Mouse (Mus musculus): ENCODE data around the gene Tcf7l1.

Gene Tcf7l1

DNA sequence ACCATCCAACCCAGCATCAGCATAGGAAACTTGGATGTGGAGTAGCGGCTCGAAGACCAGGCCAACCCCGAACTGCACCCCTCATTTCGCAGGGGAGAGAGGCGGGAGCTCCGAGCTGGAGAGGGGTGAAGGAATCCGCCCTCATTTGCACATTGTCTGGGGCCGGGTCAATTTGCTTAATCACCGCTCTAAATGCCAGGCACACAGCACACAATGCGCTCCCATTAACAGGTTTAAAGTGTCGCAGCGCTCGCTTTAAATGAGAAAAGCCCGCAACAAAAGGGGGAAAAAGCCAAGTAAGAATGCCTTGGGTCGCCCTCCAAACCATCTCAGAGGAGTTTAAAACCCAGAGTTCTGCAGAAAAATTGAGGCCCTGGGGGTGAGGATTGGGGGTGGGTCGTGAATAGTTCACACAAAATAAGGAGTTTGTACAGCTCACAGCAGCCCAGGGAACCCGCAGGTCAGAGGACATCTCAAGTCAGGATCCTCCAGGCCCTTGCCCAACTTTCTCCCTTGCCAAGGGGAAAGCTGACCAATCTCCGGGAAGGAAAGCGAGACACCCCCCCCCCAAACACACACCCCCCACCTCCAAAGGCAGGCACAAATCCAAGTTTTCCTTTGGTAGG is 1.6 kb downstream of the Tcf7l1 start:
- no peak for DNase-seq (ENCODE audit: low spot score in 2 of 2)

DNA sequence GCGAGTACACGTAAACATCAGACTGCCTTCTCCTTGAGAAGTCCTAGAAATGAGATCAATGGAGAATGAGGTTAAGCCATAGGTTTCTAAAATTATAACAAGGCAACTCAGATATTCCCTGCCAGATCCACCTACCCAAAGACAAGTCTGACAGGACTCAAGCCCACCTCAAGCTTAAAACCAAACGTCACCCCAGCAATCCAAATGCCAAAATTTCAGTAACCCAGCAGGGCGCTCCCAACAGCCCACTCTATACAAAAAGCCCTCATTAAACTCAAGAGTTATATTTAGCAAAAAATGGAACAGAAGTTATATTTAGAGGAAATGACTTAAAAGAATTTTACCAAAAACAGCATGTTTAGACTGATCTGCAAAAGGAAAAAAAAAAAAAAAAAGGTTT is 5.3 kb downstream of the Tcf7l1 start:
- DNase-seq (ENCODE audit: low spot score in 2 of 2), result no peak

DNA sequence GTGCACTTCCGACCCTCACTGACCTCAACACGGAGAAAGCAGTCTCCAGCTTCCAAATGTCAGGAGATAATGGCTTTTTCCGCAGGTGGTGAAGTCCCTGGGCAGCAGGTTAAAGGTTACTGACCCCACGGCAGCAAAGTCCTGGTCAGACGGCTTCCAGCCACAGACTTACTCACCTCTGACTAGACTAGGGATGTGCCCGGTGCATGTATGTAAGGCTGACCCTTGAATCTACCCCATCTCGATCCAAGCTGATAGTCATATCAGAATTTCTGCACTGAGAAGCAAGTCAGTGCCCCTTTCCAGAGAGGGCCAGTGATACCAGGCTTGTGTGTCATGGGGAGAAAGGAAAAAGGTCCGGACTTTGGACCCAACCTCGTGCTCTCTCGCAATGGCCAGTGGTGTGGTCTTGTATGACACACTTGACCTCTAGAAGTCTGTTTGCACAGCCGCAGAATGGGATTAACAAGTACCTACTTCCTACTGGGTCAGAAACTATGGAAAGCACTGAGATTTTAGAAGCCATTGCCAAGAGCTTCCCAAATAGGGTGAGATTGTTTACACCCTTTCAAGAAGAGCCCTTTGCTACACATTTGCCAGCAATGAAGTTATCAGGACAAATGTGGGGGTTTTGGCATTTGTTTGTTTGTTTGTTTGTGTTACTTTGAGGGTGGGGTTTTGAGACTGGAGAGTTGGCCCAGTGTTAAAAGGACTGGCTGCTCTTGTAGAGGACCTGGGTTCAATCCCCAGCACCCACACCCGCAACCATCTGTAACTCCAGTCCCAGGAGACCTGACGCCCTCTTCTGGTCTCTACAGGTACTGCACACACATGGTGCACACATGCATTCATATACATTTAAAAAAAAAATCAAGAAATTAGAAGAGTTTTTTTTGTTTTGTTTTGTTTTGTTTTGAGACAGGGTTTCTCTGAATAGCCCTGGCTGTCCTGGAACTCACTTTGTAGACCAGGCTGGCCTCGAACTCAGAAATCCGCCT is 10.0 kb downstream of the Tcf7l1 start:
- DNase-seq (ENCODE audit: low spot score in 2 of 2), result no peak

DNA sequence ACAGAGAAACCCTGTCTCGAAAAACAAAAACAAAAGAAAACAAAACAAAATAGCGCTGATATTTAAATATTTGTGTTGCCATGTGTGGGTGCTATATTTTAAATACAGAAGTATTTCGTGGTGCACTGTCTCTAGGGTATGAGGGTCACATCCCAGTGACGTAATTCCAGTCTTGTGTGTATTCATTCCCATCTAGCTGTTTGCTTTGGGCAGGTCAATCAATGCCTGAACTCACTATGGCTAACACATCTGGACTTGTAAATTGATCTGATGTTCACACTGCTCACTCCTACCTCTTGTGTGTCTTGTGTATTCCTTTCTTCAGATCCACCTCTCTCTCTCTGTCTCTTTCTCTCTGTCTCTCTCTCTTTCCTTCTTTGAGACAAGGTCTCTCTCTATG is 11.8 kb downstream of the Tcf7l1 start:
- no peak for DNase-seq (ENCODE audit: low spot score in 2 of 2)

DNA sequence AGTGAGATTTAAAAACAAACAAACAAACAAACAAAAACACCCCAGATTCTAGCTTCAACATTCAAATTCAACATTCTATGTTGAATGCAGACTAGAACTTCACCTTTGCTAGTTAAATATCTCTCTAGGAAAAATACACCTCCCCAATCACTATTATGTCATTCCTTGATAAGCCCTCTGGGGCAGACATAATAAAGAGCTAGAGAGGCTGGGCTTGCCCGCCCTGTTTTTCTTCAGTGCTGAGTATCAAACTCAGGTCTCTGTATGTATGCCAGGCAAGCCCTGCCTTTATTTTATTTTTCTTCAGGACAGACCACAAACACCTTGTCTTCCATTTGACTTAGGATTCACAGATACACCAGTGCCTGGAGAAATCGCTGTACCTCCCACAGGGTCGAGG is 14.8 kb downstream of the Tcf7l1 start:
- no peak for DNase-seq (ENCODE audit: low spot score in 2 of 2)

DNA sequence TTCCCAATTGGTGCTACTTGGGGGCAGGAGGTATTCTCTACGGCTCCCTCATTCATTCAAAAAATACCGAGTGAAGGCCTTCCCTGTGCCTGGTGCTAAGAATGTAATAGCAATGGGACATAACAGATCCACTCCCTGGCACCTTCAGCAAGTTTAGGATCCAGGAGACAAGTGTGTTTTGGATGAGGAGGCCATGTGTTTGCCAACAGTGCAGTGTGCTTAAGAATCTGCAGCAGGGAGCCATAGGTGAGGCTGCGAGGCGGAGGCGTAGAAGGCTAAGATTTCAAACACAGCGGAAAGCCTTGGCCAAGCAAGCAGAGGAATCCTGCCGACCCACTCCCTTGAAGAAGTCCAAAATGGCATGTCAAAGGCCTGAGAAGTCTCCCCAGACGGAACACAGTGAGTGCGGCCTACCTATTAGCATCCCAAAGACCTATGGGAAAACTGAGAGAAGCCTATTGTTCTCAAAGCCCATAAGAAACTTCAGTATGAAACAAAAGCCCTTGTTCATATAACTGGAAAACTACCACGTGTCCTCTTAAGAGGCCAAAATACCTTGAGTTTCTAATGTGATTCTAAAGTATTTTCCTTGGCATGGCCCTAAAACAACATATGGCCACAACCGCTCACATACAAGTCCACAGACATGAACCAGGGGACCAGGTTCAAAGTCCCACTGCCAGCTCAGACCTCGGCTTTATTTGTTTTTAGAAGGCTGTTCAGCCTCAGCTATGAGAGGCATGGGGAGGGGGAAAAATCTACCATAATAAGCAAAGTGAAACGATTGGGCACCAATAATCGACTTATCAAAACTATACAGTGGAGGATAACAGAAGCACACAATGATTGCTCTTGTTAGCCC is 18.9 kb downstream of the Tcf7l1 start:
- no peak for DNase-seq (ENCODE audit: low spot score in 2 of 2)

DNA sequence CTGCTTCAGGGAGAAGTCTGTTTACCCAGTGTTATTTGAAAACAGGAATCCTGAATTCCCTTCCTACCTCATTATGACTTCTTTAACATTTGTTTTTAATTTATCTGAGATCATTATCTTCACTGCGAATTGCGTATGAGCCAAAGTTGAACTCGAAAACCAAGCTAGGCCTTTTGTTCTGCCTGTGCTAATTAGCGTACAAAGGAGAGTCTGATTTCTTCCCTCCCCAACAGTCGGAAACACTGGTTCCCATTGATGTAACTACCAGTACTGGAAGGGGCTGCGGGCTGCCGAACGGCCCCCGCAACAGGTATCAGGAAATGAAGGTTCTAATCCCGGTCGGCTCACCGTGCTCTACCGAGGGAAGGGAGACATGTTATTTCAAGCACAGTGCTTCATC is 19.7 kb downstream of the Tcf7l1 start:
- DNase-seq (ENCODE audit: low spot score in 2 of 2), result no peak

DNA sequence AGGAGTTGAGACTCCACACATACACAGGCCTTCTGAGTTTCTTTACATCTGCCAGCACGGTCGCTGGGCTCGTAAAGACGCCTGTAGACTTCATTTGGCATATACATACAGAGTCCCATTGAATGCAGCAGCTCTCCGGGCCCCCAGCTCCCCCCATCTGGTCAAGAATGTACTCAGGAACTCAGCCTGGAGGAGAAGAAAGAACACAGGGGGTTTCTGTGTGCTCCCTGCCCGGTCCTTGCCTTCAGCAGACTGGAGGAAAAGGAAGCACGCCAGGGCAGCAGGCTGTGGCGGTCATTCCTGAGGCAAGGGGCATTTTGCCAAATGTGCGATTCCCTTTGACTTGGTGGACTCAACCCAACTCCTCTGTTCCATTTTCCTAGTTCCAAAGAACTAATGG is 20.2 kb downstream of the Tcf7l1 start:
- DNase-seq (ENCODE audit: low spot score in 2 of 2), result peak in 1 of 2 experiments; percentile 34

DNA sequence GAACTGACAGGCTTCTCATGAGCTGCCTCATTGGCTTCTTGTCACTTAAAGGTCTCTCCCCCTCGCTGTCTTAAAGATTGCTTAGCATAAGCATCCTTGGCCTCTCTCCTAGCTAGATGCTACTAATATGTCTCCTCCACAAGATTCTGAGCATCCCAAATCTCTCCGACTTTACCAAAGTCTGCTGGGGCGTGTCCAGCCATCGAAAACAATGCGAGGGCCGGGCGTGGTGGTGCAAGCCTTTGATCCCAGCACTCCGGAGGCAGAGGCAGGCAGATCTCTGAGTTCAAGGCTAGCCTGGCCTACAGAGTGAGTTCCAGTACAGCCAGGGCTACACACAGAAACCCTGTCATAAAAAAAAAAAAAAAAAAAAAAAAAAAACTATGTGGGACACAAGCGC is 21.0 kb downstream of the Tcf7l1 start:
- no peak for DNase-seq (ENCODE audit: low spot score in 2 of 2)

DNA sequence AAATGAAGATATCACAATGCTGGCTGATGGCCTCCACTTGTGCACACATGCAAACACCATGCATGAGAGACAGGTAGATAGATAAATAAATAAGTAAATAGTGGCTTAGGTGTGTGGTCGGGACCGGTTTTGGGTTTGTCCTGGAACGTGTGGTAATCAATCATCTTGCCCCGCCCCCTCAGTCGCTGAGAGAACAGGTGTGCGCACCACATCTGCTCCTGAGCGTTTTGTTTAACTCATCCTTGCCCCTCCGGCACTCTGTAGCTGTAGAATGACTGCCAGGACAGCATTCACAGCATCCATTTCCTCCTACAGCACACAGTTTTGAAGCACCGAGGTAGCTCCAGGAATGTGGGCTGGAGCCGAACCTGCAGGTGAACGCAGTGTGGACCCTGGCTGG is 25.4 kb downstream of the Tcf7l1 start:
- no peak for DNase-seq (ENCODE audit: low spot score in 2 of 2)

DNA sequence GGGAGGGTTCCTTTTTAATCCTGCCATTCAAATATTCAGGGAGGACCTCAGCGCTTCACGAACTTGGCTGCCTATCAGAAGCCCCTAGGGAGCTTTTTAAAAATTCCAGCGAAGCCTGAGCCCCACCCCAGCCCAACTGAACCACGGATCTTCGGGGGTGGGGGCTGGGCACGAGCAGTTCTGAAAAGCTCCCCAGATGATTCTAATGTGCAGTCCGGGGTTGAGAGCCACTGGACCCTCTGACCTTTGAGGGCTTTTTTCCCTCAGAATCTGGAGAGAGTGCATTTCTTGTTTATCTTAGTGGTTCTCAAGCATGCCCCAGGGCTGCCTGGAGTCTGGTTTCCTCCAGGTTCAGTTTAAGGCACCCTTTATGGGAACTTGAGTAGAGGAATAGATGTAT is 27.4 kb downstream of the Tcf7l1 start:
- no peak for DNase-seq (ENCODE audit: low spot score in 2 of 2)

DNA sequence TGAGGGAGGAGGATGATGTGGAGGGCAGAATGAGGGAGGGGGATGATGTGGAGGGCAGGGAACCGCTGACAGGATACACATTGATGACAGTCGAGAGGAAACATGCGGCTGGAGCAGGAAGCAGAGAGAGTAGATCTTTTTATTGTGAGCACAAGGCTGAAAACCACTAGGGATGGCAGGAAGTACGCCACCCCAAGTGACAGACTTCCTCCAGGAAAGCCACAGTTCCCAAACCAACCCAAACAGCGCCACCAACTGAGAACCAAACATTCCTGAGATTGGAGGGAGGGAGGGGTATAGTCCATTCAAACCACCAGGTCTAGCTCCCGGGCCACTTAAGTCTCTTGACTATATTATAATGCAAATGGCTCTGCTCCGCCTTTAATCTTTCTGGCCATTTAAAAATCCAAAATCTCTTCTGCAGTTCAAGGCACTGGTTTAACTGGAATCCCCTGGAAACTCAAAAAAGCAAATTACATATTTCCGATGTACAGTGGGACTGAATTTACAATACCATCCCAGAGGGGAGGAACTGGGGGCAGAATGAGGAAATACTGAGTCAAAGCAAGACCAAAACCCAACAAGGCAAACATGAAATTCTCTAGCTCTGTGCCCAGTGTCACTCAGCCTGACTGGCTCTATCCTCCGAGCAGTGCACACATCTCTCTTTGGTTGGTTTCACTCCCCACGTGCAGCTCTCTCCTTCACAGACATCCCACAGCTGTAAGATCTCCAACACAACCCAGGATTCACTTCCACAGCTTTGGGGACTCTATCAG is 30.6 kb downstream of the Tcf7l1 start:
- DNase-seq (ENCODE audit: low spot score in 2 of 2), result no peak

DNA sequence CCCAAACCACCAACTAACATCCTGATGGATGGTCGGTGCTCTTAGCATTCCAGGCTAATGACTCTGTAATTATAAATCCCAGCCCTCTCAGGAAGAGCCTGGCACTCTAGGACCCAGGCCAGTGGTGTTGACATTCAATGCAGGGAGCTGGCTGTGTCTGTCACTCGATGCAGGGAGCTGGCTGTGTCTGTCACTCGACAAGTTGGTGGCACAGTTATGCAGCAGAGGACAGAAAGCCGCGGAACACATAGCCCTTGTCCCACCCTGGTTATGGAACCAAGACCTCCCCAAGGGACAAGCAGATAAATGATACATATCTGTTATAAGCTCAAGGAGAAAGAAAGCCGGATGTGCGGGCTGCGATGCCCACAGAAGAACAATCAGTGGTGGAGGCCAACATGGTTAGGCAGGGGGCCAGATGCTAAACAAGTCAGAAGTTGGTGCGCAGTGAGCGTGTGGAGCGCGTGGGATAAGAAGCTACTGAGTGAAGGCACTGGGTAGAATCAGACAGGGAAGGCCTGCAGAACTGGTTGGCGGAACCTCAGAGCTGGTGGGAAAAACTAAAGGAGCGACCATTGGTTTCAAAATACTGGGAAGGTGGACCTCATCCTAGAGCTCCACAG is 33.7 kb downstream of the Tcf7l1 start:
- no peak for DNase-seq (ENCODE audit: low spot score in 2 of 2)

DNA sequence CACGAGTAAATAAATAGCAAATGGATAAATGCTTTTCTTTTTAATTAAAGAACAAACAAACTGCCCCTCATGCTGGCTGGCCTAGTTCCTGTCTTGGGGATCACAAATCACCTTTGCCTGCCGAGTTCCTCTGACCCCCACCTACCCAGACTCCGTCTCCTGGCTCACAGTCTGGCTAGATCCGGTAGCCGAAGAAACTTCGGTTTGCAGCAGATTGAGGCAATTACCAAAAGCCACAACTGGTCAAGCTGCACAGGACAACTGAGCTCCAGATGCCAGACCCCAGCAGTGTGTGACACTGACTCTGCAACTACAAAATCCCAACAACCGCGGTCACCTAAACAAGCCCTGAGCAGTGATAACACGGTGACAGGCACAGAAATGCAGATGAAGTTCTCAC is 34.8 kb downstream of the Tcf7l1 start:
- no peak for DNase-seq (ENCODE audit: low spot score in 2 of 2)

DNA sequence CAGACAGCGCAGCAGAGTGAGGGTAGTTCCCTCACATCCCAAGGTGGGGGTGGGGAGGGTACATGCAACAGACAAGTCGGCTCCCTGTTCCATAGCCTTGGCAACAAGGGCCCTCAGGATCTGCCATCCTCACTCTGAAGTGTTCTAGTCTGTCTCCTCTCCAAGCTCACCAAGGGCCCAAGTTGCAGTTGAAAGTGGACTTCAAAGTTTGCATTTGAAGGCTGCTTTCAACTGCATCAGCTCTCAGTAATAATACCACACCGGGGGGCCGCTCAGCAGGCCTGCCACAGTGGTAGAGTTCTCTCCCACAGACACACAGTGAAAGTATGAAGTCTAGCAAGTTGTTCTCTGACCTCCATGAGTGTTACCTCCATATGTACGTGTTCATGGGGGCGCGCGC is 35.3 kb downstream of the Tcf7l1 start:
- no peak for DNase-seq (ENCODE audit: low spot score in 2 of 2)

DNA sequence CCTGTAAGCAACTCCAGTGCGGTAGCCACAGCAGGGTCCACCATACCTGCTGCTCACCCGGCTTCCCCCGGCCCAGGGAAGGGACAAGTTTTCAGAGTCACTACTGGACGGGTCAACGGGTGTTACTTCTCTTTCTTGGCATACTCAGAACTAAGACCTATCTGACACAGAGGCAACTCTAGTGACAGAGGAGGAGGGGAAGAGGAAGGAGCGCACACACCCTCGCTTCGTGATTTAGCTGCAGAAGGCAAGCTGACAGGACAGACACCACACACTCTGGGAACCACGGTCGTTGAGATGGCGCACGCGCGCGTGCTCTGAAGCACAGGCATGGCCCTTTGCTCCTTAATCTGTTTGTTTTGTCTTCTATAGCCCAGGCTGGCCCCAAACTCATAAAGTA is 36.2 kb downstream of the Tcf7l1 start:
- no peak for DNase-seq (ENCODE audit: low spot score in 2 of 2)

DNA sequence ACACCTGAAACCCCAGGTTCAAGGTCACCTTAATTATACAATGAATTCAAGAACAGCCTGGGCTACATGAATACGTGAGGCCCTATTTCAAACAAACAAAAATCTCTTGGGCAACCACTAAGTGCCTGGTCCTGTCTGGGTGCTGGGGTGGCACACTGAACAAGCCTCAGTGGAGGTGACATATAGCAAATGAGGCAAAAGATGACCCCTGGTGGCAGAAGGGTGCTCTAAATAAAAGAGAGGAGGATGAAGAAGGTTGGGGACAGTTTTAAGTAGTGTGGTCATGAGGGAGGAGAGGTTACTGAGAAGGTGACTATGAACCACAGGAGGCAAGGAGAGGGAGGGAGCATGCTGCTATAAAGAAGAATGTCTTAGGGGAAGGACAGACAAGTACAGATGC is 37.8 kb downstream of the Tcf7l1 start:
- no peak for DNase-seq (ENCODE audit: low spot score in 2 of 2)

DNA sequence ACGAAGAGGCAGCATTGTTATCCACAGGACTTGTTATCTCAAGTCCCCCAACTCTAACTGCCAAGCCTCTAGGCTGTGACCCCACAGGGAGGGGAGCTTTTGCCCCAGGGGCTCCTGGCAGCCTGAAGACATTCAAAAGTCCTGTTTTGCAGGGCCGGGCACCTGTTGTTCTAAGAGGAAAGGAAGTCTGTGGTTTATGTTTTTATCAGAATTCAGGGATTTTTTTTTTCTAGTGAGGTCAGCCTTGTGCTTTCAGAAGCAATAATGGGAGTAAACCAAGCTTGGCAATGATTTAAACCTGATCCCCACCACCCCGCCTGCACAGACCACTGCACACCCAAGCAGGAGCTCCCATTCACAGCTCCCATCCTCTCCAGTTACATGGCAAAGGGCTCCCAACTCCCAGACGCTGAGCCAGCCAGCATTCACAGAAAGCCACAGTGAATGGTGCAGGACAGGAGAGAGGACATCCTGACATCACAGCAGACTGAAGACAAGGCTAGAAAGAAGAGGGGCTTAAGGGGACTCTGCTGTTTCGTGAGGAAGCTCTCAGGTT is 40.1 kb downstream of the Tcf7l1 start:
- DNase-seq (ENCODE audit: low spot score in 2 of 2), result no peak

DNA sequence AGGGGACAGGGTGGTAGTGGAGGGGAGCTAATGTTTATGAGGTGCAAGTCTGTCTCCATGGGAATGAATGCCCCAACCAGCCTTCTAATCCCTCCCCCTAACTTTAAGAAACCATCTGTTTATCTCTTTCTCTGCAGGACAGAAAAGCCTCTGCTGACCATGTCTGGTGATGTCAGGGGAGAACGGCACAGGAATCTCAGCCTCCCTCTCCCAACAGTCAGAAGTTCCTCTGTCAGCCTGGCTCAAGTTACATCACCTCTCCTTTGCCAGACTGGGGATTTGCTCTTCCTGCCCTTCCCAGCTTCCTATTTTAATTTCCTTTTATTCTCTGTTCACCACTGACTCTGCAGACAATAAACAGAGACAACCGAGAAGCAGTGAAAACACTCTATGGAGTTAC is 40.6 kb downstream of the Tcf7l1 start:
- DNase-seq (ENCODE audit: low spot score in 2 of 2), result no peak

DNA sequence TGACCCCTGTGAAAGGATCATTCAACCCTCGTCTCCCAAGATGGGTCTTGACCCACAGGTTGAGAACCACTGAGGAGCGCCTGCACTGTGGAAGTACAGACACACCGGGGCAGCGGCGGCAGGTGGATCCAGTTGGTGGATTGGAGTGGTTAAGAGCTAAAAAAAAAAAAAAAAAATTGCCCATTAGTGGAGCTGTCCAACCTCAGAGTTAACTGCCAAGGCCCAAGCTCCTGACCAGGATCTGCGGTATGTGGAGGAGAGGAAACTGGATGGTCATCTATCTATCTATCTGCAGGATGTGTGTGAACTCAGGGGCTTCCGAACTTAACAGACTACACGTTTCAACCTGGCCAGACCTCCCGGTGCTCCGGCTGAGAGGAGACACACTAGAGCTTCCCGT is 41.2 kb downstream of the Tcf7l1 start:
- DNase-seq (ENCODE audit: low spot score in 2 of 2), result no peak

DNA sequence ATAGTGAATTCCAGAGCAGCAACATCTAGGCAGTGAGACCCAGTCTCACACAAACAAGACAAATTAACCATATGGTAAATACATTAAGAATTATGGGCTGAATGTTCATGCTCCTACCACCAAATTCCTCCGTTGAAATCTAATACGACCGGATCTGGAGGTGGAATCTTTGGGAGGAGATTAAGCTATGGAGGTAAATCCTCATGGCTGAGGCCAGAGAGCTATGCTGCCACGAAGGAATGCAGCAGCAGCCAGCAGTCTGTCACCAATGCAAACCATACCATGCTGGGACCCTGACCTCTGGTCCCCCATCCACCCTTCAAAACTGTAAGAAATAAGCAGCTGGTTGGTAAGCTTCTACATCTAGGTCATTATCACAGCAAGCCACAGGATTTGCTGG is 41.9 kb downstream of the Tcf7l1 start:
- DNase-seq (ENCODE audit: low spot score in 2 of 2), result no peak

Data from frontal cortex, postnatal 14 days (tissue).